Mouse (Mus musculus) embryonic stem cell, embryonic (primary cell): ENCODE measurements around the gene Rab31.

Experiments used
- CTCF ChIA-PET, 4 experiments: fragments of 300-600 bp in 2 of 4; fragments of 350-600 bp in 2 of 4; sonication (Branson Sonifier 250); formaldehyde crosslinking; loops; one replicate each; lab custom pipeline; 2022; ENCODE audit warnings: inconsistent platforms in 2 of 4; lab: Charles Lee
- POLR2A ChIA-PET, 4 experiments: fragments of 300-600 bp in 2 of 4; fragments of 350-600 bp in 2 of 4; sonication (Branson Sonifier 250); formaldehyde crosslinking; loops; one replicate each; lab custom pipeline; 2022; ENCODE audit warnings: antibody characterized with exemption in 4 of 4, inconsistent platforms in 1 of 4; lab: Charles Lee

Gene Rab31

GRCm38 (mm10) chr17:65788542-65789291, 16.2 kb upstream of the Rab31 start:
- ChIA-PET POLR2A (interaction anchor here (0.6 to 7.3 kb wide), 21 partner anchors 9 to 1047 kb away, joined by 3 to 50 read pairs (median 3); partner anchors contain the start of genes Vapa (in 2 of the 4) and Ppp4r1 (in 1 of the 4)), CTCF (interaction anchor here in 3 of 4 experiments (0.6 to 1.3 kb wide), 8 partner anchors 8 to 343 kb away, joined by 3 to 11 read pairs (median 3); no protein-coding TSS in a partner anchor)

- POLR2A ChIA-PET: interaction anchor here in 2 of 4 experiments (1.1 to 7.3 kb wide), 5 partner anchors 8 to 25 kb away, joined by 3 to 50 read pairs (median 5); partner anchors contain the start of gene Ppp4r1 (in 1 of the 2)
- CTCF ChIA-PET: interaction anchor here in 2 of 4 experiments (1.1 to 1.6 kb wide), 2 partner anchors 10 kb away, joined by 3 to 8 read pairs; no protein-coding TSS in a partner anchor
These were observed 14.7 kb upstream of the Rab31 start for GRCm38 (mm10) chr17:65787261-65787660.

- CTCF ChIA-PET: interaction anchor here in 2 of 4 experiments (0.7 to 1.6 kb wide), 9 partner anchors 9 to 227 kb away, joined by 3 to 8 read pairs (median 4); no protein-coding TSS in a partner anchor
- POLR2A ChIA-PET: interaction anchor here in 3 of 4 experiments (0.6 to 7.3 kb wide), 16 partner anchors 7 to 176 kb away, joined by 3 to 50 read pairs (median 3); partner anchors contain the start of gene Ppp4r1 (in 1 of the 3)
These were observed 13.7 kb upstream of the Rab31 start for GRCm38 (mm10) chr17:65786225-65786624.

- ChIA-PET CTCF (interaction anchor here in 2 of 4 experiments (0.8 to 1.6 kb wide), 6 partner anchors 8 to 227 kb away, joined by 3 to 8 read pairs (median 4); no protein-coding TSS in a partner anchor), POLR2A (interaction anchor here in 3 of 4 experiments (0.6 to 7.3 kb wide), 23 partner anchors 6 to 328 kb away, joined by 3 to 50 read pairs (median 3); partner anchors contain the start of genes Ppp4r1 (in 1 of the 3) and Vapa (in 1 of the 3))
These were observed 13.2 kb upstream of the Rab31 start for GRCm38 (mm10) chr17:65785707-65786106.

GRCm38 (mm10) chr17:65784610-65785140, 12.1 kb upstream of the Rab31 start:
- ChIA-PET POLR2A (interaction anchor here in 3 of 4 experiments (0.7 to 3.2 kb wide), 23 partner anchors 9 to 329 kb away, joined by 3 to 19 read pairs (median 3); partner anchors contain the start of gene Vapa (in 2 of the 3)), CTCF (interaction anchor here in 1 of 4 experiments (0.7 kb wide), 1 partner anchor 331 kb away, joined by 3 read pairs; no protein-coding TSS in a partner anchor)

GRCm38 (mm10) chr17:65783182-65784161, 10.9 kb upstream of the Rab31 start:
- CTCF ChIA-PET: interaction anchor here in 1 of 4 experiments (0.6 kb wide), 1 partner anchor 321 kb away, joined by 3 read pairs; no protein-coding TSS in a partner anchor
- POLR2A ChIA-PET: interaction anchor here (0.5 to 2.7 kb wide), 21 partner anchors 8 to 171 kb away, joined by 3 to 14 read pairs (median 3); partner anchors contain the start of gene Vapa (in 3 of the 4)

GRCm38 (mm10) chr17:65782551-65783141, 10.1 kb upstream of the Rab31 start, which contains the start of gene Ppp4r1:
Gene Ppp4r1 (plus strand): TSS chr17:65782573.
- ChIA-PET POLR2A (interaction anchor here (0.5 to 6.2 kb wide), 17 partner anchors 6 to 697 kb away, joined by 3 to 50 read pairs (median 4); partner anchors contain the start of gene Vapa (in 3 of the 4)), CTCF (interaction anchor here in 1 of 4 experiments (0.6 kb wide), 1 partner anchor 321 kb away, joined by 3 read pairs; no protein-coding TSS in a partner anchor)

- ChIA-PET CTCF (interaction anchor here in 2 of 4 experiments (0.6 kb wide), 2 partner anchors 153 to 1090 kb away, joined by 3 to 4 read pairs; no protein-coding TSS in a partner anchor), POLR2A (interaction anchor here (0.7 to 6.2 kb wide), 17 partner anchors 8 to 698 kb away, joined by 3 to 50 read pairs (median 5); partner anchors contain the start of genes Vapa (in 2 of the 4), Rab31 (in 1 of the 4) and Ralbp1 (in 1 of the 4))
These were observed 8.4 kb upstream of the Rab31 start for GRCm38 (mm10) chr17:65780970-65781369.

- CTCF ChIA-PET: interaction anchor here in 3 of 4 experiments (0.6 to 1.3 kb wide), 4 partner anchors 9 to 46 kb away, joined by 3 to 8 read pairs (median 4); no protein-coding TSS in a partner anchor
These were observed 4.9 kb upstream of the Rab31 start for GRCm38 (mm10) chr17:65777461-65777860.

GRCm38 (mm10) chr17:65776228-65776627, 3.7 kb upstream of the Rab31 start:
- ChIA-PET CTCF (interaction anchor here in 1 of 4 experiments (1.1 kb wide), 1 partner anchor 10 kb away, joined by 4 read pairs; no protein-coding TSS in a partner anchor), POLR2A (interaction anchor here in 2 of 4 experiments (0.9 to 6.2 kb wide), 7 partner anchors 8 to 704 kb away, joined by 3 to 50 read pairs (median 4); no protein-coding TSS in a partner anchor)

More at GRCm38 (mm10) chr17:65777461-65777860, 4.9 kb upstream of the Rab31 start:
- POLR2A ChIA-PET: interaction anchor here in 3 of 4 experiments (0.6 to 6.2 kb wide), 11 partner anchors 8 to 165 kb away, joined by 3 to 50 read pairs (median 3); partner anchors contain the start of gene Vapa (in 2 of the 3)

- POLR2A ChIA-PET: interaction anchor here in 2 of 4 experiments (0.6 to 5.2 kb wide), 8 partner anchors 8 to 177 kb away, joined by 3 to 19 read pairs (median 4); partner anchors contain the start of genes Ppp4r1 (in 1 of the 2) and Vapa (in 1 of the 2)
- CTCF ChIA-PET: interaction anchor here in 1 of 4 experiments (1.2 kb wide), 1 partner anchor 90 kb away, joined by 4 read pairs; no protein-coding TSS in a partner anchor
These were observed 1.9 kb upstream of the Rab31 start for GRCm38 (mm10) chr17:65774439-65774838.

- POLR2A ChIA-PET: interaction anchor here in 2 of 4 experiments (0.7 to 5.2 kb wide), 11 partner anchors 9 to 176 kb away, joined by 3 to 19 read pairs (median 3); partner anchors contain the start of genes Ppp4r1 (in 1 of the 2) and Vapa (in 1 of the 2)
- CTCF ChIA-PET: interaction anchor here in 2 of 4 experiments (0.5 to 1.2 kb wide), 2 partner anchors 20 to 91 kb away, joined by 3 to 4 read pairs; no protein-coding TSS in a partner anchor
These were observed 1.1 kb upstream of the Rab31 start for GRCm38 (mm10) chr17:65773617-65774016.

- ChIA-PET POLR2A (interaction anchor here (0.5 to 3.5 kb wide), 9 partner anchors 12 to 431 kb away, joined by 3 to 16 read pairs (median 3); partner anchors contain the start of gene Vapa (in 1 of the 4)), CTCF (interaction anchor here in 1 of 4 experiments (1.4 kb wide), 1 partner anchor 9 kb away, joined by 3 read pairs; no protein-coding TSS in a partner anchor)
These were observed 1.3 kb downstream of the Rab31 start for GRCm38 (mm10) chr17:65770982-65771915.

- ChIA-PET POLR2A (no interaction called here), CTCF (no interaction called here)
These were observed 4.1 kb downstream of the Rab31 start for GRCm38 (mm10) chr17:65768486-65768885.
